Mouse (Mus musculus): ENCODE results near the gene Ear2.
"Not testable (repeated sequence)": the region's sequence is repeated elsewhere in the genome, so short reads cannot be mapped to it uniquely, and the experiment has no call there.

DNA sequence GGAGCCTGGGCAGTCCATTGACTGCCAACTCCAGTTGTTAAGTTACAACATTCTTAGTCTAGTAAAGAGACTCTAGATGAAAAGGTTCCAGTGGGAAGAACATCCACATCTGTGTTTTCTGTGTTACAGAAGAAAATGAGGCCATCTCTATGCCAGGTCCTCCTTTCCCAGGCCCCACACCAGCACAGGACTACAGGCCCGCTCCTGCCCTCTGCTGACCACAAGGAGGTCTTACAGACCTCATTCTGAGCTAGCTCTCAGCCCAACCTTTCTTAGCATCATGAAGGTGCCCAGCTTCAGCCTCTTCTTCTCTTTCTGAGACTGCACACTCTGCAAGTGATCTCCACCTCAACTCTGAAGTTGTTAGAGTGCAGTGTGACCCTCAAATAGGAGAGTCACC lies 2.4 kb upstream of the Ear2 start:
- TF ChIP-seq CTCF (IDR thresholded peaks at IDR 0.05; ENCODE audit: low read depth); EP300 (optimal IDR thresholded peaks at IDR 0.05): not testable (repeated sequence)

Measured in stomach, postnatal 0 days (tissue).